Mouse (Mus musculus): Measurements from ENCODE around the gene Tbccd1. TPM values are rescaled to one million over a fixed set of nuclear protein-coding genes. Genes with fewer than 3 reads are reported as not detected.

The Tbccd1 gene
- total RNA-seq (2023), result 10 to 100 TPM; 11.2 to 11.3 TPM

DNA sequence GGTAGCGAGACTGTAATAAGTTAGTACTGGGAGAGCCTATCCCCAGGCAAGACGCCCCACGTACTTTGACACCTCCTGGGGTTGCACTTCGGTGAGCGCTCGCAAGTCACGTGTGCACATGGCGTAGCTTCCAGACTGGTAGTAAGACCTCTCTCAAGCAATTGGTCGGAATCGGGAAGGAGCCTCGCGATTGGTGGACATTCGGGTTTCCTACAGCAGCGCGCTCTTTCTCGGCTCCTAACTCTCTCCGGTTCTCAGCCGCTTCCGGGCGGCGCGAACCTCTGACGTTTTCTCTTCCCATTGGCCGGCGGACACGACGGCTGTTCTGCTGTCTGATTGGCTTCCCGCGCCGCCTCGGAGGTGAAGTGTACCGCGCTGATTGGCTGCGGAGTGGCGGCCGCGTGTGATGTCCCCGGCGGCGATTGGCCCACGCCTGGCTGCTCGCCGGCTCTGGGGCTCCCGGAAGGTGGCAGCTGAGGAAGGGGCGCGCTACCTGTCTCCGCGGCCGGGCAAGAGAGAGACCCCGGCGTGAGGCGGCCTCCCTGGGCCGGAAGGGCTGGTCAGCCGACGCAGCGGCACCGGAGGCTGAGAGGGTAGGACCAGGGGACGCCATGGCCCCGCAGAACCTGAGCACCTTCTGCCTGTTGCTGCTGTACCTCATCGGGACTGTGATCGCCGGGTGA is at the start of gene Tbccd1, which contains the start of gene Dnajb11:
Gene Tbccd1 (minus strand): TSS at position 239 of the 683 bp plus-strand sequence.
Gene Dnajb11 (plus strand): TSS at position 415 of the 683 bp plus-strand sequence.

DNA sequence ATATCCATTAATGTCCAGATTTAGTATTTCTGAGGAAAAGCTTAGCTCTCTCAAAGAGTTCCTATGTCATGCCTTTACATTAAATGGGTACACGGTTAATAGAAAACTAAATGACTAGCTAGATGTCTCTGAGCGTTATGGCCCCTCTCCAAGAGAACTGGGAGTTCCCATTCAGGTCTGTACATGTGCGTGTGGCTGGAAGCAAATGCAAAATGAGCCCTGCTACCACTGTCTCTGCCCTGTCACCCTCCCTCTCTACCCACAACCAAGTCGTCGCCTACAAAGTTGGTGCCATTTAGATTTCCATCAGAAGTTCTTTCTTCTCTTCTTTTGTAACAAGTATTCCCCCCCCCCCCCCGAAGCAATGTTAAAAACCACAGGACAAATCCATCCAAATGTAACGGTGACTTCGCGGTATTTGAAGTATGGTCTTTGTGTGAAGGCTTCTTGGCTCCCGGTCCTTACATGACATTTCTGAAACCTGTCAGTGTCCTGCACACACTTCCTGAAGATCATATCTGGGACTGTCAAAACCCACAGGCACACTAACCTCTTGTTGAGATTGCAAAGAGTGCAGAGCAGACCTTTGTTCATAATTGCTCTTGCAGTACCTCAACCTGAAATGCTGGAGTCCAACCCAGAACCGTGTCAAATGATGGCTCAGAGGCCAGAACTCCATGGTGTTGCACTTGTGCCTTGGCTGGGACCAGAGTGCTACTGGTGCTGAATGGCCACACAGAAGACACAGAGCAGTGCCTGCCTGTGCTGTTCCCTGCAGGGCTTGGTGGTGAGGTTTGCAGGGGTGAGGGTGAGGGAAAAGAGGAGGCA is 33.4 kb upstream of the Tbccd1 start, which contains the start of gene Ahsg:
Gene Ahsg (plus strand): TSS at position 595 of the 828 bp plus-strand sequence.

DNA sequence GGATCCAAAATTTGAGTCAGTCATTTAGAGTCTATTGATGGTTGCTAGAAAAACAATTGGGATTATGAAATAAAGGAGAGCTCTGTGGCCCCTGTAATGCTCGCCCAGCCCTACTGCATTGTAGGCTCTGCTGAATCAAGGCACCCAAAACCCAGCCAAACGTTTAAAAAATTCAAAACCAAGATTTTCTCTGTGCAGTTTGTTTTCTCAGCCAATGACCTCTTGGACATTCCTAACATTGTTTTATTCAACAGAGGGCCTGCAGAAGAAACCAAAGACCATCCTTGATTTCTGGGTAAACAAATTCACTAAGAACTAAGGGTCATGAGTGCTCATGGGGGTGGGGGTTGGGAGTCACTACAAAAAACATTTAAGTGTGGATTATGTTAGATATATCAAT is 46.0 kb downstream of the Tbccd1 start, which contains the start of gene Crygs:
Gene Crygs (minus strand): TSS at position 101 of the 400 bp plus-strand sequence.

Other genes starting within 250 kb of the Tbccd1 start
- 10 to 100 TPM; 46.5 to 48.3 TPM for gene Dgkg, start 200.4 kb downstream of the Tbccd1 start, total RNA-seq (2023)
- gene Crygs, start 46.1 kb downstream of the Tbccd1 start, total RNA-seq (2023), result not detected
- 10 to 100 TPM; 73.7 to 79.2 TPM for gene Dnajb11, start 176 bp upstream of the Tbccd1 start, total RNA-seq (2023)
- gene Ahsg, start 33.6 kb upstream of the Tbccd1 start, total RNA-seq (2023), result not detected
- not detected for gene Fetub, start 60.7 kb upstream of the Tbccd1 start, total RNA-seq (2023)
- not detected for gene Hrg, start 93.4 kb upstream of the Tbccd1 start, total RNA-seq (2023)
- not detected for gene Kng2, start 171.8 kb upstream of the Tbccd1 start, total RNA-seq (2023)
- gene Kng1, start 200.2 kb upstream of the Tbccd1 start, total RNA-seq (2023), result not detected
- 100 to 1,000 TPM; 690 to 724 TPM for gene Eif4a2, start 249.8 kb upstream of the Tbccd1 start, total RNA-seq (2023)

All from monocyte, adult 59 days (primary cell).